Mouse (Mus musculus) liver, adult 2 months (tissue): Measurements from ENCODE around the gene Abhd8.

Experiments used
- CTCF ChIP-seq: fragments of 200-500 bp; IDR thresholded peaks from 2 replicates; pipeline ENCODE4 v1.5.1; 2011; ENCODE audit warnings: low read depth, low read length, control low read depth
- POLR2A ChIP-seq: fragments of 200-500 bp; IDR thresholded peaks from 2 replicates; pipeline ENCODE4 v1.6.1; 2011; ENCODE audit warnings: low read length, control low read depth; ENCODE audit not compliant: insufficient read depth; ENCODE audit errors: extremely low read depth

DNA sequence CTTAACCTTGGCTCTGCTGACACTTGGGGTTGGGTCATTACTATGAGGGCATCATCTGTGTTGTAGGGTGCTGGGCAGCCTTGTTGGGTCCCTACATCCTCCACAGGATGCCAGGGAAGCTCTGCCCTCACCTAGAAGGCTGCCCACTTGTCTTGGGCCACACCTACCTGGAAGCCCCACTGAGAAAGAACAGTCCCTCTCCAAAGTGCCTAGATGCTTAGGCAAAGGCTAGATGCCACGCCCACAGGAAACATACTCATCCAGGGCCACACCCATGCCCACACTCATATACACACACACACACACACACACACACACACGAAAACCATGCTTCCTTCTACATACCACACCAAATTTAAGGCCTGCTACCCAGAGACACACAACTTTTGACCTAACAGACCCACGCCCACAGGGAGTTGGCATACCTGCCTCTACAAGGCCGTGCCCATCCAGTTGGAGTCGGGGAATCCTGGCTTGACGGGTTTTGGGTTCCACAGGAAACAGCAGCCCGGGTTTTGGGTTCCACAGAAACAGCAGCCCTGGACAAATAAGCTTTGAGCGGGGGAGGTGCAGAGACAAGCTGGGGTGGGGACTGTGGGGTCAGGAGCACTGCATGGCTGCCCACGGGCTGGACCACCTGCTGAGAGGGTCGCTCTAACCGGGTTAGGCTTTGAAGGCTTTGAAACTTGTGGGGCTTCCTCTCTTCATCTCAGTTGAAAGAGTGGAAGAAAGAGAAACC lies 51.8 kb downstream of the Abhd8 start:
- TF ChIP-seq CTCF (no peak), POLR2A (no peak)
